Mouse (Mus musculus): ENCODE results near the gene Ift22.
"Not testable (repeated sequence)": the region's sequence is repeated elsewhere in the genome, so short reads cannot be mapped to it uniquely, and the experiment has no call there.

- TF ChIP-seq POLR2A (IDR thresholded peaks at IDR 0.05; ENCODE audit: control insufficient read depth, low read depth, low read length); CTCF (IDR thresholded peaks at IDR 0.05; ENCODE audit: control insufficient read depth, insufficient read depth, insufficient replicate concordance, low read depth, low read length): not testable (repeated sequence)
Observed at GRCm38 (mm10) chr5:136940029-136940428, 32.1 kb downstream of the Ift22 start.
